Mouse (Mus musculus) spleen, adult 18-20 months (tissue): Measurements from ENCODE around the gene Cops7b.

Source experiments
- DNase-seq, 2 experiments: peaks; one replicate each; pipeline ENCODE4 v3.0.0; 2022; ENCODE audit warnings: mixed read lengths in 2 of 2

Cops7b gene

GRCm38 (mm10) chr1:86600117-86600516 lies 17.4 kb downstream of the Cops7b start:
- no peak for DNase-seq

- DNase-seq, result no peak
Measured at GRCm38 (mm10) chr1:86610954-86611353, 28.2 kb downstream of the Cops7b start.

GRCm38 (mm10) chr1:86612081-86612480 lies 29.4 kb downstream of the Cops7b start:
- no peak for DNase-seq

GRCm38 (mm10) chr1:86614269-86614668 lies 31.6 kb downstream of the Cops7b start:
- no peak for DNase-seq

GRCm38 (mm10) chr1:86618454-86619125 lies 35.9 kb downstream of the Cops7b start:
- DNase-seq, result peak in 1 of 2 experiments; percentile 40

- DNase-seq, result no peak
Measured at GRCm38 (mm10) chr1:86622296-86622695, 39.6 kb downstream of the Cops7b start.

GRCm38 (mm10) chr1:86623001-86624000 lies 40.6 kb downstream of the Cops7b start:
- no peak for DNase-seq

GRCm38 (mm10) chr1:86628270-86628669 lies 45.6 kb downstream of the Cops7b start:
- DNase-seq, result no peak

GRCm38 (mm10) chr1:86629936-86630335 lies 47.2 kb downstream of the Cops7b start:
- no peak for DNase-seq

- DNase-seq, result no peak
Measured at GRCm38 (mm10) chr1:86630527-86630926, 47.8 kb downstream of the Cops7b start.

GRCm38 (mm10) chr1:86632732-86633380 lies 50.2 kb downstream of the Cops7b start:
- DNase-seq, result no peak

GRCm38 (mm10) chr1:86633434-86633833 lies 50.7 kb downstream of the Cops7b start:
- DNase-seq, result no peak

- no peak for DNase-seq
Measured at GRCm38 (mm10) chr1:86633840-86634750, 51.4 kb downstream of the Cops7b start.

GRCm38 (mm10) chr1:86634751-86635359 lies 52.2 kb downstream of the Cops7b start:
- DNase-seq, result no peak

- DNase-seq, result peak in 1 of 2 experiments; percentile 4
Measured at GRCm38 (mm10) chr1:86643101-86643809, 60.6 kb downstream of the Cops7b start.

GRCm38 (mm10) chr1:86647517-86647916 lies 64.8 kb downstream of the Cops7b start:
- no peak for DNase-seq

- DNase-seq, result peak; percentile 17 to 65
Measured at GRCm38 (mm10) chr1:86650272-86650671, 67.6 kb downstream of the Cops7b start.

- no peak for DNase-seq
Measured at GRCm38 (mm10) chr1:86652675-86653074, 70.0 kb downstream of the Cops7b start.

- DNase-seq, result no peak
Measured at GRCm38 (mm10) chr1:86657071-86657470, 74.4 kb downstream of the Cops7b start.
